Mouse (Mus musculus) hindbrain, postnatal 0 days (tissue): ENCODE results near the gene 2310033P09Rik. TPM values are rescaled to one million over a fixed set of nuclear protein-coding genes. Genes with fewer than 3 reads are reported as not detected.
A peak's percentile ranks its signal among the peaks of the same experiment; 100 is the strongest.
"Not testable (repeated sequence)": the region's sequence is repeated elsewhere in the genome, so short reads cannot be mapped to it uniquely, and the experiment has no call there.

Source experiments
- ATAC-seq: fragments of 200-750 bp; cut with Nextera tagmentation; 2 replicates; pipeline ENCODE4 v1.8.0; 2017; ENCODE audit warnings: mild to moderate bottlenecking, moderate TSS enrichment, moderate library complexity
- DNase-seq: peaks from one replicate; pipeline ENCODE4 v3.0.0-alpha.2; 2015; ENCODE audit warnings: low spot score
- H3K27ac ChIP-seq: fragments of 300-500 bp; sonication (generic); 2 replicates; pipeline ENCODE4 v1.5.1; 2014; ENCODE audit warnings: mild to moderate bottlenecking
- H3K27me3 ChIP-seq: fragments of 300-500 bp; sonication (generic); 2 replicates; pipeline ENCODE4 v1.6.1; 2014; ENCODE audit warnings: low read length, mixed read lengths; ENCODE audit not compliant: insufficient read depth
- H3K36me3 ChIP-seq: fragments of 300-500 bp; sonication (generic); 2 replicates; pipeline ENCODE4 v1.6.1; 2014; ENCODE audit warnings: low read length, mixed read lengths; ENCODE audit not compliant: insufficient read depth
- H3K4me1 ChIP-seq: fragments of 300-500 bp; sonication (generic); 2 replicates; pipeline ENCODE4 v1.6.1; 2014; ENCODE audit warnings: antibody characterized with exemption, low read length, mixed read lengths; ENCODE audit not compliant: insufficient read depth
- H3K4me2 ChIP-seq: fragments of 300-500 bp; sonication (generic); 2 replicates; pipeline ENCODE4 v1.6.1; 2014; ENCODE audit warnings: low read depth, mild to moderate bottlenecking, low read length, moderate library complexity, mixed read lengths
- H3K4me3 ChIP-seq: fragments of 300-500 bp; sonication (generic); 2 replicates; pipeline ENCODE4 v1.5.1; 2014; ENCODE audit warnings: low read length
- H3K9ac ChIP-seq: fragments of 300-500 bp; sonication (generic); replicated peaks from 2 replicates; pipeline ENCODE4 v1.6.1; 2014; ENCODE audit warnings: mild to moderate bottlenecking, low read length, moderate library complexity, mixed read lengths
- H3K9me3 ChIP-seq: fragments of 300-500 bp; sonication (generic); 2 replicates; pipeline ENCODE4 v1.6.1; 2016; ENCODE audit warnings: low read length, mixed read lengths
- CTCF ChIP-seq: IDR thresholded peaks from 2 replicates; pipeline ENCODE4 v1.5.1; 2016; ENCODE audit warnings: antibody characterized with exemption, control low read depth, low read depth
- WGBS: fragments of 180-500 bp; shearing (Covaris S2); extraction: QIAGEN DNeasy Blood & Tissue Kit; methylation state at CpG from one replicate; pipeline ENCODE4 v1.1.7; 2014; 5-methylcytosine and 5-hydroxymethylcytosine counted together
- polyA plus RNA-seq: library from polyadenylated mRNA; unstranded; fragments of >200 nt; fragmentation: Nextera tagmentation; extraction: Ambion mirVana; gene quantifications from 2 replicates; pipeline ENCODE4 v1.2.1, GENCODE M21; 2015
- total RNA-seq: library from RNA; depleted of rRNA; stranded (reverse); fragments of >200 nt; gene quantifications from 2 replicates; pipeline ENCODE4 v1.2.3, GENCODE M21; 2014

Gene 2310033P09Rik
- total and polyA plus RNA-seq, 2 experiments from 2014 or later = 4.3 to 24.8 TPM

DNA sequence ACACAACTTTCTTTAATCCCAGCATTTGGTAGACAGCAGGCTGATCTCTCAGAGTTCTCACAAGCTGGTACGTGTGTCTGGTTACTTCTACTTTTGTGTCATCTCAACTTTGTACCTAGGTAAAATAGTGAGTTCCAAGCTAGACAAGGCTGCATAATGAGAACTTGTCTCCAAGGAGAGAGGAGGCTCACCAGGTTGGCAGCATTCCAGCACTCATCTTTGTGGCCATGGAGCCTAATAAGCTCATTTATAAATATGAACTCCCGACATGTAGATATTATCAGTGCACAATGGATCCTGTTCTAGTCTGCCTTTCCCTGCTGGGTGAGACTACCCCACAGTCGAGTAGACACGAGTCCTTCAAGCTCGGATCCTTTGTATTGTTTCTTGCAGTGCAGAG is 1.5 kb downstream of the 2310033P09Rik start:
- Histone ChIP-seq H3K4me2 (peak overlapping the region; percentile 89), H3K27ac (peak overlapping the region; percentile 95; the same call in 1 of the 2 replicates), H3K4me3 (no peak overlapping the region), H3K27me3 (no peaks in the 10 kb centered on the region), H3K9me3 (no peaks in the 10 kb centered on the region), H3K9ac (no peak overlapping the region), H3K4me1 (0 out of 2 replicates have a peak, but pooled peaks cover 3% of the 10 kb centered on the region), H3K36me3 (peaks cover 34% of the 10 kb centered on the region)
- no peak for TF ChIP-seq CTCF
- peak; percentile 8 for DNase-seq
- 44% methylated on average over 5 of the region's 5 CpGs for WGBS
- ATAC-seq = no peak

DNA sequence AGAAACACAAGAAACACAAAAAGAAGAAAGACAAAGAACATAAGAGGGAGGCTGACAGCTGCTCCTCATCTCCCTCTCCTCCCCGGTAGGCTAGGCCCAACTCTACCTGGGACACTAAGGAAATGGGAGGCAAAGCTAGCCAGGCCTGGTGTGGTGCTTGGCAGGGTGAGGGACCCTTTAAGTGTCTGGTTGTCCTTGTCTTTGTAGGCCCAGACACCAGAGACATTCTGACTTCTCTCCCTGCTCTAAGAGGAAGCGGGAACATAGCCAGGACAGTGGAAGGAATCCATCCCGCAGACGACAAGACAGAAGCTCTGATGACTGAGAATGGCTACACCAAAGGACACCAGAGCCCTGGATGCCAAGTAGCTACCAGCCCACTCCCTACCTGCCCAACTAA is 1.9 kb downstream of the 2310033P09Rik start:
- Histone ChIP-seq H3K4me3 (no peak overlapping the region), H3K4me2 (no peak overlapping the region), H3K36me3 (peaks cover 34% of the 10 kb centered on the region), H3K27ac (no peak overlapping the region), H3K9ac (no peak overlapping the region), H3K4me1 (0 out of 2 replicates have a peak, but pooled peaks cover 3% of the 10 kb centered on the region), H3K9me3 (no peaks in the 10 kb centered on the region), H3K27me3 (no peaks in the 10 kb centered on the region)
- WGBS = 72% methylated on average over 4 of the region's 4 CpGs
- no peak for TF ChIP-seq CTCF
- no peak for ATAC-seq
- DNase-seq = no peak

DNA sequence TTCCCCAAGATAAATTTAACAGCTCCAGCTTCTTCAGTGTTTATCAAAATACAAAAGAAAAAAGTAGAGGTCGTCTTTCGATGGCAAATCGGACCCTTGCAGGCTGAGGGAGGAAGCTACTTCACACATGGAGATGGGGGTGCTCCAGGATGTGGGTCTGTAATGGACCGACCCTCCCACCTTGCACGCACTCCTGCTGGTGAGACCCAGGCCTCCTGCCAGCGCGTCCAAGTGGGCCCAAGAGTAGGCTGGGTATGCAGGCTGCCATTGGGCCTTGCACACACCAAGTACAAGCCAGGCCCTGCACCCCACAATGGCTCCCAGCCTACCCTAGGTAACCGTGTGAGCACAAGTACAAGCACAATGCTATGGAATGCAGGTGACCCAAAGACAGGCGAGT is 3.4 kb downstream of the 2310033P09Rik start:
- not testable (repeated sequence) for H3K4me1 ChIP-seq, ATAC-seq, H3K4me2 ChIP-seq, H3K4me3 ChIP-seq, H3K27me3 ChIP-seq, H3K9ac ChIP-seq, DNase-seq, H3K27ac ChIP-seq, H3K9me3 ChIP-seq
- 88% methylated on average over 9 of the region's 9 CpGs for WGBS
- H3K36me3 ChIP-seq = peaks cover 19% of the 10 kb centered on the region

DNA sequence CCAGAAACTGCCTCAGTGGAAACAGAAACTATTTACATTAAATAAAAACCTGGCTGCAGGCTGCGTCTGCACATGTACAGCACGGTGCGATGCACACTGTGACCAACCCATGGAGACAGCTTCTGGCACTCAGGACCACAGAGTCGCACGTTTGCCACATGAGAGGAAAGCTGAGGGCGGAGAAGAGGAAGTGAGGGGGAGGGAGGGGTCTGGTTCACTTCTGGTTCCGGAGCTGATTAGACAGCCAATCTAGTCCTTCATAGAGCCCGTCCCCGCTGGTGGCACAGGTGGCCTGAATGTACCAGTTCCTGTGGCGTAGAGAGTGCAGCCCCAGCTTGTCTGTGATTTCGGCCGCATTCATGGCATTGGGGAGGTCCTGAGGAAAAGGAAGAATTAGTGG is 4.2 kb downstream of the 2310033P09Rik start:
- WGBS = 85% methylated on average over 12 of the region's 12 CpGs
- not testable (repeated sequence) for H3K4me1 ChIP-seq, H3K9me3 ChIP-seq, H3K9ac ChIP-seq, H3K27me3 ChIP-seq, H3K4me3 ChIP-seq, DNase-seq, ATAC-seq, H3K27ac ChIP-seq, H3K4me2 ChIP-seq
- peaks cover 19% of the 10 kb centered on the region for H3K36me3 ChIP-seq

DNA sequence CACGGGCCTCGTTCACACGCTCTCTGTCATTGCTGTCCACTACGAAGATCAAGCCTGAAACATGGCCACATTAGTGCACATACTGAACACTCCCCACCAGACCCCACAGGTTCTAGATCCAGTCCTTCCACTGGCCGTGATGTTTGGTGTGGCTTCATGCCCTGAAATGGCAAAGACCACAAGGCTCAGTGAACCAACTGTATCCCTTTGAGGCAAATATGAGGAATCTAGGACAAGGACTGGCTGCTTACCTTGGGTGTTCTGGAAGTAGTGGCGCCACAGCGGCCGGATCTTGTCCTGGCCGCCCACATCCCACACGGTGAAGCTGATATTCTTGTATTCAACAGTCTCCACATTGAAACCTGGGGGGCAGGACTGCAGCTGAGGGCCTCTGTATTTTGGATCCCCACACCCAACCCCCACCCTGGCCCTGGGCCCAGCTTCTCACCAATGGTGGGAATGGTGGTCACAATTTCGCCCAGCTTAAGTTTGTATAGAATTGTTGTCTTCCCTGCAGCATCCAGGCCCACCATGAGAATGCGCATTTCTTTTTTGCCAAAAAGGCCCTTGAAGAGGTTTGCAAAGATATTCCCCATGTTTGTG is 4.9 kb downstream of the 2310033P09Rik start:
- H3K4me3 ChIP-seq = no peak overlapping the region
- H3K4me2 ChIP-seq = no peak overlapping the region
- no peak overlapping the region for H3K27ac ChIP-seq
- DNase-seq = no peak
- WGBS = 91% methylated on average over 12 of the region's 12 CpGs
- no peaks in the 10 kb centered on the region for H3K27me3 ChIP-seq
- peaks cover 19% of the 10 kb centered on the region for H3K36me3 ChIP-seq
- TF ChIP-seq CTCF = no peak
- H3K9me3 ChIP-seq = no peaks in the 10 kb centered on the region
- no peak overlapping the region for H3K9ac ChIP-seq
- H3K4me1 ChIP-seq = 0 out of 2 replicates have a peak, but pooled peaks cover 3% of the 10 kb centered on the region
- ATAC-seq = no peak

DNA sequence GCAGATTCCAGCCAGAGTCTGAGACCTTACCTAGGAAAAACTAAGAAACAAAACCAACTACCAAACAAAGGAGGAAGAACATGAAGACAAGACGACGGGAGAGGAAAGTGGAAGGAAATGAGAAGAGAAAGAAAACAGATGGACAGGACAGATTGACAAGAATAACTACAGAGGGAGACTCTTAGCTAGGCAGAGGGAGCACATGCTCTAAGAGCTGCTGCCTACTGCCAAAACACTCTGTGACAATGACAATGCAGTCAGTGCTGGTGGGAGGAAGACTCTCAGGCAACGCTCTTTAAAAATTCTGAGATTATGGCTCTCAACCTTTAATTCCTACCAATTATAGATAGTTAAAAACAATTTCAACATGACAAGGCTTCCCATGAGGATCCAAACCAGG is 8.8 kb downstream of the 2310033P09Rik start:
- Histone ChIP-seq H3K27me3 (no peaks in the 10 kb centered on the region), H3K9ac (no peak overlapping the region), H3K9me3 (no peaks in the 10 kb centered on the region), H3K4me3 (no peak overlapping the region), H3K4me2 (no peak overlapping the region), H3K36me3 (no peaks in the 10 kb centered on the region), H3K27ac (no peak overlapping the region), H3K4me1 (no peaks in the 10 kb centered on the region)
- DNase-seq (no peak), ATAC-seq (no peak)
- TF ChIP-seq CTCF = no peak
- 89% methylated on average over 3 of the region's 3 CpGs for WGBS

DNA sequence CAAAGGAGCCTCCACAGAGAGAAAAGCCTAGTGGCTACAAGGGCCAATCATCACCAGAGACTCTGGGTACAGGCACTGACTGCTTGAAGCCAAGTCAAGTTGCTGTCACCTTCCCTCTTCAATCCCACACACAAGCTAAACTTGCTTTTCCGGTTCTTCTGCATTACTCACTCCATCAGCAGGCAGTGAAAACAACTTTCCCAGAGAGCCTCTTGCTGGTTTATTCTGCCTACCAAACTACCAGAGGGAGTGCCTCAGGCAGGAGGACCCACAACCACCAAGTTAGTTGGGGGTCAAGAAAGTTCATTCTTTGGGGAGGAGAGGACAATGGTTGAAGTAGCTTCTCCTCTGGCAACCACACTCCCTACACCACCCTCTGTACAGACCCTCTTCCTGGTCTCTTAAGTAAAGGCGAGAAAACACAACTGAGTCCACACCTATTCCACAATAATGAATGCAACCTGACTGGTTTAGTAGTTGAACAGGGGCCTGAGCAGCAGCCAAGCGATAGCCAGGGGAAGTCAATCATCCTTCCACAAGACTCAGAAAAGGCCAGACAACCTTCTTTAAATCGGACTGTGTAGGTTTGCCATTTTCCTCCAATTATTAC is 10.4 kb downstream of the 2310033P09Rik start:
- no peak for TF ChIP-seq CTCF
- Histone ChIP-seq H3K4me3 (no peak overlapping the region), H3K4me1 (no peaks in the 10 kb centered on the region), H3K9ac (no peak overlapping the region), H3K27ac (no peak overlapping the region), H3K4me2 (no peak overlapping the region), H3K36me3 (no peaks in the 10 kb centered on the region), H3K27me3 (no peaks in the 10 kb centered on the region), H3K9me3 (no peaks in the 10 kb centered on the region)
- DNase-seq (no peak), ATAC-seq (no peak)
- WGBS = 90% methylated on average over 4 of the region's 4 CpGs
